10 mouse cellular contexts compared by ENCODE assay signal in genomic region chr9:108451170-108451493, GRCm38 (mm10). TPM values are rescaled to one million over a fixed set of nuclear protein-coding genes. Genes with fewer than 3 reads are reported as not detected.
DNase-seq lines count a peak whose midpoint lies in the region; ATAC-seq and TF ChIP-seq lines count a peak whose summit lies in the region.
"Had no signal": no experiment of that assay in that cellular context is flagged by ENCODE, and none has a peak within 500 bp of the region (broad histone marks: within the 10 kb centered on the region; RNA-seq: fewer than 3 reads in every experiment).

No protein-coding gene starts in this region.

- no peaks in the 10 kb centered on the region for H3K79me2 ChIP-seq in heart, adult 2 months (replicated peaks; ENCODE audit: control insufficient read depth, insufficient read depth, low read length)

- H3K27ac ChIP-seq in heart, embryonic 11.5 days (ENCODE audit: low read depth, low read length) = peak overlapping the region; percentile 95
- no peak overlapping the region for H3K27ac ChIP-seq in heart, adult 2 months
- H3K27ac ChIP-seq in cortical plate, adult 2 months (ENCODE audit: insufficient read depth, low read length) = peak overlapping the region; percentile 40; the same call in 1 of the 2 replicates
- peak overlapping the region; percentile 85 for H3K27ac ChIP-seq in hindbrain, embryonic 14.5 days

- peaks cover 42% of the 10 kb centered on the region for H3K4me1 ChIP-seq in heart, embryonic 11.5 days (ENCODE audit: control insufficient read depth, insufficient read depth, low read length)
- H3K4me1 ChIP-seq in heart, adult 2 months (ENCODE audit: control insufficient read depth, insufficient read depth, low read length) = 0 out of 2 replicates have a peak, but pooled peaks cover 2% of the 10 kb centered on the region
- peaks cover 4% of the 10 kb centered on the region for H3K4me1 ChIP-seq in cortical plate, adult 2 months (ENCODE audit: control insufficient read depth, insufficient read depth, low read length)
- peaks cover 43% of the 10 kb centered on the region for H3K4me1 ChIP-seq in hindbrain, embryonic 14.5 days (replicated peaks; ENCODE audit: control insufficient read depth, insufficient read depth, low read length)

- no peak for DNase-seq in heart, adult 2 months
- DNase-seq in hindbrain, embryonic 14.5 days (ENCODE audit: low spot score) = no peak
- no peak for DNase-seq in thymus, adult 18-20 months
- no peak for DNase-seq in ovary, postnatal 36 days (ENCODE audit: low spot score)
- DNase-seq: adrenal gland, postnatal 10 days had no signal

- no peaks in the 10 kb centered on the region for H3K27me3 ChIP-seq in heart, embryonic 11.5 days (ENCODE audit: control insufficient read depth, insufficient read depth, low read length)
- H3K27me3 ChIP-seq in heart, adult 2 months (ENCODE audit: control insufficient read depth, insufficient read depth, low read length) = no peaks in the 10 kb centered on the region
- no peaks in the 10 kb centered on the region for H3K27me3 ChIP-seq in hindbrain, embryonic 14.5 days (ENCODE audit: control insufficient read depth, insufficient read depth, low read length)

- peak overlapping the region; percentile 60 for H3K4me3 ChIP-seq in heart, embryonic 11.5 days (ENCODE audit: low read depth, low read length)
- no peak overlapping the region for H3K4me3 ChIP-seq in heart, adult 2 months
- H3K4me3 ChIP-seq in cortical plate, adult 2 months (ENCODE audit: insufficient read depth, low read length) = peak overlapping the region; percentile 5; the same call in 1 of the 2 replicates
- H3K4me3 ChIP-seq in hindbrain, embryonic 14.5 days (replicated peaks; ENCODE audit: low read length) = peak overlapping the region; percentile 48

- TF ChIP-seq EP300 in heart, adult 2 months (IDR thresholded peaks at IDR 0.05; ENCODE audit: insufficient read depth, low read depth, low read length) = no peak

- intact Hi-C loops in heart, adult 2 months (cut with DNase I) = loop anchor here (5.0 kb wide), 2 partner anchors 41 to 69 kb away; partner anchors contain the start of gene Usp19

- no peaks in the 10 kb centered on the region for H3K9me3 ChIP-seq in heart, embryonic 11.5 days (replicated peaks; ENCODE audit: control insufficient read depth, low read length)
- no peaks in the 10 kb centered on the region for H3K9me3 ChIP-seq in hindbrain, embryonic 14.5 days (ENCODE audit: control insufficient read depth, low read length)

- H3K36me3 ChIP-seq in heart, embryonic 11.5 days (ENCODE audit: control insufficient read depth, insufficient read depth, low read length) = peaks cover 4% of the 10 kb centered on the region; the same call in 1 of the 2 replicates
- H3K36me3 ChIP-seq in heart, adult 2 months (ENCODE audit: control insufficient read depth, insufficient read depth, low read length) = no peaks in the 10 kb centered on the region
- peaks cover 19% of the 10 kb centered on the region for H3K36me3 ChIP-seq in hindbrain, embryonic 14.5 days (replicated peaks; ENCODE audit: control insufficient read depth, insufficient read depth)

- TF ChIP-seq CTCF in heart, adult 2 months (IDR thresholded peaks at IDR 0.05) = no peak
- TF ChIP-seq CTCF in cortical plate, adult 2 months (IDR thresholded peaks at IDR 0.05; ENCODE audit: extremely low read depth, insufficient read depth, low read length) = no peak

- no peak for TF ChIP-seq POLR2A in heart, adult 2 months (IDR thresholded peaks at IDR 0.05; ENCODE audit: insufficient read depth, low read depth, low read length)
- TF ChIP-seq POLR2A in cortical plate, adult 2 months (IDR thresholded peaks at IDR 0.05; ENCODE audit: extremely low read depth, insufficient read depth, low read length) = no peak

- peak overlapping the region; percentile 89 for H3K4me2 ChIP-seq in heart, embryonic 11.5 days
- H3K4me2 ChIP-seq in hindbrain, embryonic 14.5 days (replicated peaks) = peak overlapping the region; percentile 60

- WGBS in heart, embryonic 11.5 days (ENCODE audit: insufficient replicate concordance) = 54% methylated on average over 6 of the region's 6 CpGs
- 75% methylated on average over 6 of the region's 6 CpGs for WGBS in heart, adult 2 months
- WGBS in hindbrain, embryonic 14.5 days = 78% methylated on average over 6 of the region's 6 CpGs

- H3K9ac ChIP-seq in heart, embryonic 11.5 days (ENCODE audit: low read depth, low read length) = peak overlapping the region; percentile 56
- H3K9ac ChIP-seq in heart, adult 2 months (ENCODE audit: low read depth, low read length) = no peak overlapping the region
- H3K9ac ChIP-seq in hindbrain, embryonic 14.5 days = peak overlapping the region; percentile 74

- 0 out of 2 replicates have a peak, but pooled peaks have one; percentile 8 for ATAC-seq in heart, embryonic 11.5 days (replicated peaks; ENCODE audit: insufficient number of reproducible peaks, low FRiP score, low TSS enrichment)
- no peak for ATAC-seq in hindbrain, embryonic 14.5 days (ENCODE audit: low FRiP score)
- peak; percentile 15; the same call in 1 of the 2 replicates for ATAC-seq in megakaryocyte-erythroid progenitor cell, adult 5-6 weeks (replicated peaks; ENCODE audit: low FRiP score, low TSS enrichment, poor library complexity, severe bottlenecking)
- ATAC-seq in frontal cortex, adult (ENCODE audit: low TSS enrichment) = no peak

RNA-seq across cellular contexts. Expression of gene Ccdc71, which starts 9.2 kb away (rescaled TPM):
- polyA plus RNA-seq in heart, embryonic 11.5 days (2014; fragmentation: Nextera tagmentation; extraction: Ambion mirVana) = 34.6 and 46.9 TPM in 2 replicates
- total RNA-seq in heart, adult 2 months (2021) = 10 to 100 TPM; 22.5 to 26.6 TPM
- 14.7 and 16.7 TPM in 2 replicates for polyA plus RNA-seq in heart, adult 2 months (2012; rRNA removed)
- polyA plus RNA-seq in cortical plate, adult 2 months (2012; rRNA removed) = 19.9 and 22.3 TPM in 2 replicates
- polyA plus RNA-seq in hindbrain, embryonic 14.5 days (2014; fragmentation: Nextera tagmentation; extraction: Ambion mirVana) = 44.9 and 51.4 TPM in 2 replicates
- total RNA-seq in megakaryocyte-erythroid progenitor cell, adult 5-6 weeks (2014; fragmentation: Nextera tagmentation) = 19.6 and 42.3 TPM in 2 replicates
- total RNA-seq in megakaryocyte-erythroid progenitor cell, adult 5-6 weeks (2017) = 13.2 and 13.6 TPM in 2 replicates

RNA-seq across cellular contexts. Expression of gene Klhdc8b, which starts 10.2 kb away (rescaled TPM):
- 58.1 and 71.8 TPM in 2 replicates for polyA plus RNA-seq in heart, embryonic 11.5 days (2014; fragmentation: Nextera tagmentation; extraction: Ambion mirVana)
- total RNA-seq in heart, adult 2 months (2021) = 1 to 10 TPM; 4.9 to 5.8 TPM
- 21.5 and 26.6 TPM in 2 replicates for polyA plus RNA-seq in heart, adult 2 months (2012; rRNA removed)
- polyA plus RNA-seq in cortical plate, adult 2 months (2012; rRNA removed) = 44.9 and 46.1 TPM in 2 replicates
- 52.8 and 57.2 TPM in 2 replicates for polyA plus RNA-seq in hindbrain, embryonic 14.5 days (2014; fragmentation: Nextera tagmentation; extraction: Ambion mirVana)
- 8.0 and 29.6 TPM in 2 replicates for total RNA-seq in megakaryocyte-erythroid progenitor cell, adult 5-6 weeks (2014; fragmentation: Nextera tagmentation)
- 6.2 and 21.7 TPM in 2 replicates for total RNA-seq in megakaryocyte-erythroid progenitor cell, adult 5-6 weeks (2017)

RNA-seq across cellular contexts. Expression of gene BC048562, which starts 14.8 kb away (rescaled TPM):
- not detected in 2 replicates for polyA plus RNA-seq in heart, embryonic 11.5 days (2014; fragmentation: Nextera tagmentation; extraction: Ambion mirVana)
- not detected for total RNA-seq in heart, adult 2 months (2021)
- not detected in 2 replicates for polyA plus RNA-seq in heart, adult 2 months (2012; rRNA removed)
- polyA plus RNA-seq in cortical plate, adult 2 months (2012; rRNA removed) = not detected in 2 replicates
- polyA plus RNA-seq in hindbrain, embryonic 14.5 days (2014; fragmentation: Nextera tagmentation; extraction: Ambion mirVana) = not detected in 2 replicates
- not detected in 2 replicates for total RNA-seq in megakaryocyte-erythroid progenitor cell, adult 5-6 weeks (2014; fragmentation: Nextera tagmentation)
- not detected in 2 replicates for total RNA-seq in megakaryocyte-erythroid progenitor cell, adult 5-6 weeks (2017)
- total RNA-seq: adrenal gland, postnatal 10 days; left cerebral cortex, postnatal 25 days had no signal

RNA-seq across cellular contexts. Expression of gene Ccdc36, which starts 22.8 kb away (rescaled TPM):
- polyA plus RNA-seq in heart, embryonic 11.5 days (2014; fragmentation: Nextera tagmentation; extraction: Ambion mirVana) = 1.1 and 1.4 TPM in 2 replicates
- not detected for total RNA-seq in heart, adult 2 months (2021)
- not detected in 2 replicates for polyA plus RNA-seq in heart, adult 2 months (2012; rRNA removed)
- 0.33 and 0.66 TPM in 2 replicates for polyA plus RNA-seq in cortical plate, adult 2 months (2012; rRNA removed)
- 1.6 TPM in 2 replicates for polyA plus RNA-seq in hindbrain, embryonic 14.5 days (2014; fragmentation: Nextera tagmentation; extraction: Ambion mirVana)
- total RNA-seq in megakaryocyte-erythroid progenitor cell, adult 5-6 weeks (2014; fragmentation: Nextera tagmentation) = not detected in 2 replicates
- not detected in 2 replicates for total RNA-seq in megakaryocyte-erythroid progenitor cell, adult 5-6 weeks (2017)
- total RNA-seq: adrenal gland, postnatal 10 days had no signal

RNA-seq across cellular contexts. Expression of gene Lamb2, which starts 28.4 kb away (rescaled TPM):
- polyA plus RNA-seq in heart, embryonic 11.5 days (2014; fragmentation: Nextera tagmentation; extraction: Ambion mirVana) = 22.7 and 30.4 TPM in 2 replicates
- total RNA-seq in heart, adult 2 months (2021) = 100 to 1,000 TPM; 326 to 360 TPM
- 272 and 392 TPM in 2 replicates for polyA plus RNA-seq in heart, adult 2 months (2012; rRNA removed)
- polyA plus RNA-seq in cortical plate, adult 2 months (2012; rRNA removed) = 31.6 and 34.2 TPM in 2 replicates
- polyA plus RNA-seq in hindbrain, embryonic 14.5 days (2014; fragmentation: Nextera tagmentation; extraction: Ambion mirVana) = 18.9 and 19.4 TPM in 2 replicates
- total RNA-seq in megakaryocyte-erythroid progenitor cell, adult 5-6 weeks (2014; fragmentation: Nextera tagmentation) = not detected in 2 replicates
- total RNA-seq in megakaryocyte-erythroid progenitor cell, adult 5-6 weeks (2017) = 0.66 TPM in 1 of 2 replicates, not detected in the other

Comparison
In these comparisons a context has a peak if more than half of its experiments do, and no peak if none do; other contexts are left out.
1. ATAC-seq: peak in heart, embryonic 11.5 days (single experiment) and megakaryocyte-erythroid progenitor cell, adult 5-6 weeks (single experiment); none in hindbrain, embryonic 14.5 days (single experiment) and frontal cortex, adult (single experiment).